Mouse (Mus musculus): ENCODE data around the gene Kdm1b. TPM values are rescaled to one million over a fixed set of nuclear protein-coding genes. Genes with fewer than 3 reads are reported as not detected.

Gene Kdm1b
- total and polyA plus RNA-seq, 3 experiments, result 9.6 to 12.6 TPM; not detected in 1

DNA sequence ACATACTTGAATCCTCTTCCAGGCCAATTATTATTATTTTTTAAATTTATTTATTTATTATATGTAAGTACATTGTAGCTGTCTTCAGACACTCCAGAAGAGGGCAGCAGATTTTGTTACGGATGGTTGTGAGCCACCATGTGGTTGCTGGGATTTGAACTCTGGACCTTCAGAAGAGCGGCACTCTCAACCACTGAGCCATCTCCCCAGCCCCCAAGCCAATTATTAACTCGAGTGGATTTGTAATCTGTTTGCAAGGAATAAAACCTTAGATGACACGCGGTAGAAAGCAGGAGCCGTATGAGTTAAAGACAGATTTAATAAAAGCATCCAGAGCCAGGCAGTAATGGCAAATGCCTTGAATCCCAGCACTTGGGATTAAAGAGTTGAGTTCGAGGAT, 23.5 kb upstream of the Kdm1b start:
- TF ChIP-seq BHLHE40 (IDR thresholded peaks at IDR 0.05; ENCODE audit: borderline replicate concordance, low read depth, low read length), result no peak
- no peak for TF ChIP-seq RCOR1 (IDR thresholded peaks at IDR 0.05; ENCODE audit: low read depth, low read length)
- TF ChIP-seq EP300 (IDR thresholded peaks at IDR 0.05; ENCODE audit: low read depth in 1 of 2, low read length in 2 of 2), result no peak
- no peak for TF ChIP-seq CHD2 (IDR thresholded peaks at IDR 0.05; ENCODE audit: low read length)
- TF ChIP-seq SMC3 (IDR thresholded peaks at IDR 0.05; ENCODE audit: low read depth, low read length), result no peak
- TF ChIP-seq POLR2AphosphoS2 (IDR thresholded peaks at IDR 0.05; ENCODE audit: low read length), result no peak
- TF ChIP-seq MXI1 (IDR thresholded peaks at IDR 0.05; ENCODE audit: low read depth, low read length), result no peak
- no peak for TF ChIP-seq NRF1 (IDR thresholded peaks at IDR 0.05; ENCODE audit: insufficient read depth, low read depth, low read length, poor library complexity, severe bottlenecking)
- TF ChIP-seq CHD1 (IDR thresholded peaks at IDR 0.05; ENCODE audit: low read depth, low read length), result no peak
- no peak for TF ChIP-seq GABPA (IDR thresholded peaks at IDR 0.05; ENCODE audit: low read depth, low read length)
- no peak for TF ChIP-seq SIN3A (IDR thresholded peaks at IDR 0.05; ENCODE audit: low read length)
- TF ChIP-seq USF2 (IDR thresholded peaks at IDR 0.05; ENCODE audit: borderline replicate concordance in 1 of 2, insufficient read depth in 1 of 2, low read depth in 1 of 2, low read length in 2 of 2), result no peak
- Histone ChIP-seq H3K9ac (ENCODE audit: control insufficient read depth, low read depth, low read length, poor library complexity, severe bottlenecking) (no peak overlapping the region), H3K27ac (ENCODE audit: control insufficient read depth, low read depth, low read length) (no peak overlapping the region), H3K4me1 (ENCODE audit: control insufficient read depth in 1 of 2, insufficient read depth in 2 of 2, low read length in 2 of 2) (no peaks in the 10 kb centered on the region), H3K9me3 (replicated peaks; ENCODE audit: insufficient read depth, low read length) (no peaks in the 10 kb centered on the region), H3K36me3 (ENCODE audit: control insufficient read depth in 1 of 2, insufficient read depth in 2 of 2, low read length in 2 of 2) (no peaks in the 10 kb centered on the region), H3K27me3 (ENCODE audit: control insufficient read depth in 1 of 2, insufficient read depth in 2 of 2, low read length in 2 of 2) (no peaks in the 10 kb centered on the region), H3K4me3 (ENCODE audit: control insufficient read depth in 1 of 2, insufficient read depth in 1 of 2, low read depth in 2 of 2, low read length in 2 of 2) (no peak overlapping the region), H3K79me2 (ENCODE audit: control insufficient read depth, insufficient read depth, low read length, poor library complexity) (no peaks in the 10 kb centered on the region)
- DNase-seq (ENCODE audit: low read depth, low spot score), result no peak

- no peaks in the 10 kb centered on the region for H3K4me1 ChIP-seq (ENCODE audit: control insufficient read depth in 1 of 2, insufficient read depth in 2 of 2, low read length in 2 of 2)
- no peak overlapping the region for H3K27ac ChIP-seq (ENCODE audit: control insufficient read depth, low read depth, low read length)
- no peaks in the 10 kb centered on the region for H3K79me2 ChIP-seq (ENCODE audit: control insufficient read depth, insufficient read depth, low read length, poor library complexity)
- no peak overlapping the region for H3K4me3 ChIP-seq (ENCODE audit: control insufficient read depth in 1 of 2, insufficient read depth in 1 of 2, low read depth in 2 of 2, low read length in 2 of 2)
- H3K27me3 ChIP-seq (ENCODE audit: control insufficient read depth in 1 of 2, insufficient read depth in 2 of 2, low read length in 2 of 2), result no peaks in the 10 kb centered on the region
- TF ChIP-seq TCF12 (IDR thresholded peaks at IDR 0.05; ENCODE audit: low read depth, low read length) (no peak), USF1 (IDR thresholded peaks at IDR 0.05; ENCODE audit: low read depth, low read length) (no peak)
- no peaks in the 10 kb centered on the region for H3K9me3 ChIP-seq (replicated peaks; ENCODE audit: insufficient read depth, low read length)
- no peak for DNase-seq (ENCODE audit: low read depth, low spot score)
- no peak overlapping the region for H3K9ac ChIP-seq (ENCODE audit: control insufficient read depth, low read depth, low read length, poor library complexity, severe bottlenecking)
- H3K36me3 ChIP-seq (ENCODE audit: control insufficient read depth in 1 of 2, insufficient read depth in 2 of 2, low read length in 2 of 2), result no peaks in the 10 kb centered on the region
Observed at GRCm38 (mm10) chr13:47020798-47021197, 22.5 kb upstream of the Kdm1b start.
